Mouse (Mus musculus) adrenal gland, postnatal 10 days (tissue): ENCODE measurements at regions not wholly inside any gene's neighbourhood (a gene's known extent, or its start where the extent isn't known, plus 50 kb on each side); places are given as distances from the start of the nearest gene placed in this dataset.
"Not testable (repeated sequence)": the region's sequence is repeated elsewhere in the genome, so short reads cannot be mapped to it uniquely, and the experiment has no call there.

ENCODE experiments used
- DNase-seq: peaks from one replicate; pipeline ENCODE4 v3.0.0; 2021; ENCODE audit warnings: mixed read lengths

DNA sequence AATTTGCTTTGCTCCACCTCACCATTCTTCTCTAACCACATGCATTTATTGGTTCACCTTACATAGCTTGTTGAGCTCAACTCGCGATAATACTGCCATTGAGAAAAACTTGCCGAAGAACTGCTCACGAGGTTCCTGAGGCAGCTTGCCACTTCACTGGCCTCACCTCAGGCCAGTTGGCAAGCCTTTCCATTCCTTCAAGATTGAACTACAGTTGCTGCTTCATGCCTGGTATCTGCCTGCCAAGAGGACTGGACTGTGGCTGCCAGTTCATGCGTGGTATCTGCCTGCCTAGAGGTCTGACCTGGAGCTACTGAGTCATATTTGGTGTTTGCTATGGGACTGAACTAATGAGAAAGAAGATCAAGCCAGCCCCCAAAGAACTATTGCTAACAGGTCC is 420.9 kb downstream of the 1190002N15Rik start:
- DNase-seq: peak; percentile 38

GRCm38 (mm10) chr9:94107701-94108100 is 430.2 kb downstream of the 1190002N15Rik start:
- DNase-seq: not testable (repeated sequence)

DNA sequence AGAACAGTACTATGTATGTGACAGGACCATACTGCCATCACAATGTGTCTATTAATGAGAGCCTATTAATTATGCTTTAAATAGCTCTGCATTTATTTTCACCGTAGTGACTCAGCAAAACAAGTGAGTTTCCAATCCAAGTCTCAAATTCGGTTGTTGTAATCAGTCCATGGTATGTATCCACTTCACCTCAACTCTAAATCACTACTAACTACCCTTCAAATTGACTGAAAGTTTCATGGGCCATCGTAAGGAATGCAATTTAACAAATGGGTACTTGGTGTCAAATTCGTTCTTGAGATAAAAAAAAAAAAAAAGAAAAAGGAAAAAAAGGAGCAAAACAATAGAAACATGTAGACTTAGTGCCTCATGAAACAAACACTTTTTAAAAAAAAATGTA is 433.2 kb downstream of the 1190002N15Rik start:
- DNase-seq: no peak

DNA sequence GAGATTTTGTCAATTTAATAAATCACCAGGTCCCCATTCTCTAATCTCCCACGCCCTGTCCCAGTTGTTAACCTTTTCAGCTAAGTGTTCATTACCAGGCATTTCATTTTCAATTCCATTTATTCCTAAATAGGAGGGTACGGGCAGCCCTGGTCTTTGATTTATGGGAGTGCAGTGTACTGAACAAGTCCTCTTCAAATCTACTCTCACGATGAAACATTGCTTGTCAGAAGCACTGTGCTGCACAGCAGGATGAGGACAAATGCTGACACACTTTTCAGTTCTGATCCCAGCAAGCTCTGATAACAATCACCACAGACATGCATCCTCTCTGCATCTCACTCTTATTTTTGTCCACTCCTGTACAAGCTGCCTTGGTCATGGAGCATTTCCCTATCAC is 435.9 kb downstream of the 1190002N15Rik start:
- no peak for DNase-seq

- DNase-seq: no peak
Observed at GRCm38 (mm10) chr9:94094800-94095199, 443.1 kb downstream of the 1190002N15Rik start.

DNA sequence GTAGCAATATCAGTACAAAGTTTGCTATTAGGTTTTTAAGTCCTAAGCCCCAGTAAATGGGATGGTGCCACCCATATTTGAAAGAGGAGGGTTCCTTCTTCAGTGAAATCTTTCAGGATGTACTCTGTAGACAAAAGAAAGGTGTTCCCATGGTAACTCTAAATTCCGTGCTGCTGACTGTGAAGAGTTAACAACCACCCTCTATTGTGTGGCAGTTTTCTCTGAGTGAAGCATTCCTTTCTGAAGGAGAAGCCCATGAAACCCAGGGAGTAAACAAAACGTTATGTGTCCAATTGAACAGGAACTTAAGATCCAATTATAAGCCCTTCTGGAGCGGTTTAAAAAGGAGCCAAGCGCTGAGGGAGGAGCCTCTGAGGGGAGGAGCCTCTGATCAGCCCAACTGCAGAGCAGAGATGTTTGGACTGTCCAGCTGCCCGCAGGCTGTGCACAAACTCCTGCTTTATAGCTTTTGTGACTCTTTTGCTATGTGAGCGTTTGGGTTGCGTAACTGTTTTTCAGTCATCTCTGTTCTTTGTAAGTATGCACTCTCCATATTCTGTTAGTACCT is 446.1 kb downstream of the 1190002N15Rik start:
- no peak for DNase-seq

DNA sequence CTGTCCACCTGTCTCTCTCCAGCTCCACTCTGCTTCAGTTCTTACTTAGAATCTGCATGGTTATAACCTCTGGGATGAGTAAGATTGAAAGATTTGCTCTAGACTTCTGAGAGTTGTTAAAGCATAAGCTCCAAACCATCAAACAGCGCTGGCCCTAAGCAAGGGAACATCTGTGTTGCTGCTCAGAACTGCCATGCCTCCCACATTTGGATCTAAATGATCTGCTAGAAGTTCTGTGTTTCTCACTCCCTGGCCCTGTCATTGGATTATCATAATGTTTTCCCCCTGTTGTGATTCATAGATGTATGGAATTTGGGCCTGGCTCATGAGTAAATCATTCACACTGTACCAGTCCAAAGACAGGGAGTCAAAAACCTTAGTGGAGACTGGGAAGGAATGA is 448.1 kb downstream of the 1190002N15Rik start:
- no peak for DNase-seq

DNA sequence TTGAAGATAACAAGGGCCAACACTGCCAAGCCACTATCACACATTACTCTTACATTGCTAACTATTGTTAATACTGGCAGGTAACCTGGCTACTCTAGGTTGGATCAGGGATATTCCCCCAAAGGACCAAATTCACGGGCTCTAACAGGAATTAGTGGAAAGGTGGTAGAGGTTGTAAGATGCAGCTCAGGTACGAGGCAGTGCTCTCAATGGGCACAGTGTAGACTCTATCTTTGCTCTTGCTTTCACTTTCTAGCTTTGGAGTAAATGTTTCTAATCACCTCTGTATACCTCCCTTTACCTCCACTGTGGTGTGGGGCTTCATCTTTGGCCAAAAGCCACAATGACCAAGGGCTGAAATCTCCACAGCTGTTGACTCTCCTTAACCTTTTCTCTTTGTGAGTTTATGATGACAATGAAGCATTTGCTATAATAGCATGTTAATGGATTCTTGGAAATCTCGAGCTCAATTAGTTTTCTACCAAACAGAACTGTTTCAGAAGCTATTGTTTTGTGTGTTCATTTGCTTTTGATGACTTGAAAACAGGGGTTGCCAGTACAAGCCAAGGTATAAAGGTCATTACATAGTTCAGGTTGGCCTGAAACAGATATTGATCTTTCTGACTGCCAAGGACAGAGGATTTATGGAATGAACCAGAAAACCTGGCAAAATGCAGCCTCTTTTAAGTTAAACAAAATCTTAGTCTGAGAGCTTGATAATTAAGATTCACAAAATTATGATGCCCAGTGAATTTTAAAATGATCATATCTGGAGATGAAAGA is 454.1 kb downstream of the 1190002N15Rik start:
- no peak for DNase-seq

DNA sequence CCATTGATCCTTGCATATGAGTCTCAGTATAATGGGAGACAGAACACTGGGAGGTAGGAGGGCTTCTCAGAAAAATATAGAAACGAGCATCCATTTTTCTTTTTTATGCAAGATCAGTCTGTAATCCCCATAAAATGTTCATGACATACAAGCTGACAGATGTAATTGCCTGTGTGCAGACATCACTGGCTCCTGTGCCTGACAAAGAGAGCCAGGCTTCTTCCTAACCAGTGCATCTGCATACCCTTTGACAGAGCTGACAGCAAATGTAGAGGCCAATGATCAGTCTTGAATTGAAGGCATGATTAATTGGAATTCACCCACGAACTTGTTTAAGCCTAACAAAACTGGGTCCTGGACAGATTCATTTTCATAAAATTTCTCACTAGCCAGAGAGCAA is 463.0 kb downstream of the 1190002N15Rik start:
- DNase-seq: no peak

GRCm38 (mm10) chr9:94067121-94067520 is 470.8 kb downstream of the 1190002N15Rik start:
- DNase-seq: no peak

DNA sequence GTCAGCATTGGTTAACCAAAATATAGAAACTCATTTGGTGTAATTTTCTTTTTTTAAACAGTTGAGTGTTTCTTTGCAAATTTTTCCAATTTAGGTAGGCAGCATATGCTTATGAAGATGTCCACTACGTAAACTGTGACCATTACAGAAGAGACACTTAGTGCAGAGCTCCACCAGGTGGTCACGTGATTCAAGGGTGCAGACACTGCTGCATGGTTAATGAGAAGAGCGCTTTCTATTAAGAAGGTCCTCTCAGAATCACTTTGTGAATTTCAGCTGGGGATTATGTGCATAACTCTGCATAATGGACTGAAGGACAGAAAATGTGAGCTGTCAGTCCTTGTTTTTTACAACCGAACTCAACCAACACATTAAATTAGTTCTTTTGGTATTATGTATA is 484.7 kb downstream of the 1190002N15Rik start:
- no peak for DNase-seq

GRCm38 (mm10) chr9:94047845-94048244 is 490.0 kb downstream of the 1190002N15Rik start:
- no peak for DNase-seq

DNA sequence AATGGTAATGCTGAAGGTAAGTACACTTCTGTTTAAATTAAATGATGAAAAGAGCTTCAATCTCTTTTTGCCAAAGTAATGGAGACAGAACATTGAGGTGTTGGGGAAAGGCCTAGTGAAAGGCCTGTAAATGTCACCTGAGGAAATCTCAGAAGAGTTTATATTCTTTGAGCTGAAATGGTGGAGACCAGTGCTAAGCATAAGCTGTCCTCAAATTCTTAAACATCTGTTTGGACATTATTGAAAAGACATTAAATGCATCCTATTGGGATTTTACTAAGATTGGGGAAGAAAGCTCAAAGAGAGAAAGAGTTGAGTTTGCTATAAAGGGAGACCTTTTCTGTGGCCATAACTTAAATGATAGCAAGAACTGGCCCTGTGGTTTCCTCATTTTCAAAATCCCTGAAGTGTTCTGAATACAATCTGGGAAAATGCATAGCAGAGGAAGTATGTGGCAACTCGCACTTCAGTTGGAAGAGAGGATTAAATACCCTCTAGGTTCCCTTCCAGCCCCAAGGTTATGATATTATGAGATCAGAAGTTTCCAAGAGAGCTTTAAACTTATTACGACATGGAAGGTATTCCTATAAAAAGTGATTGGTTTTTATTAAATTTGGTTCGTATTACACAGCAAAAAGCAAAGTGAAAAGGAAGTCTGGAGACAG is 492.3 kb downstream of the 1190002N15Rik start:
- DNase-seq: no peak

DNA sequence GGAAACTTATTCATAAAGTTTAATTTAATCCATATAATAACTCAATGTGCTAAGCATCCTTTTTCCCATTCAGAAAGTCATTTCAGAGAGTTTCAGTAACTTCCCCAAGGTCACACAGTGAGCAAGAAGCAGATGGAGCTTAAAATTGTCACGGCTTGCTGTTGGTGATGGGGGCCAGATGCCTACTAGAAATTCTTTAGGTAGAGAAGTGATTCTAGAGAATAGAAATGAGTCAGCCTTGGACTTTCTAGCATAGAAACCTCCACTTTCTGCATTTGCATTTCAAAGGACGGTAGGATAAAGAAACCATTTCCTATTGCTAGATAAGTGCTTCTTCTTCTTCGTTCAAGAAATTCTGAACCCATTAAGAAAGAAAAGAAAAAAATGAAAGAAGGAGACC is 514.1 kb downstream of the 1190002N15Rik start:
- no peak for DNase-seq

- no peak for DNase-seq
Observed at GRCm38 (mm10) chr9:94021293-94021903, 516.5 kb downstream of the 1190002N15Rik start.

DNA sequence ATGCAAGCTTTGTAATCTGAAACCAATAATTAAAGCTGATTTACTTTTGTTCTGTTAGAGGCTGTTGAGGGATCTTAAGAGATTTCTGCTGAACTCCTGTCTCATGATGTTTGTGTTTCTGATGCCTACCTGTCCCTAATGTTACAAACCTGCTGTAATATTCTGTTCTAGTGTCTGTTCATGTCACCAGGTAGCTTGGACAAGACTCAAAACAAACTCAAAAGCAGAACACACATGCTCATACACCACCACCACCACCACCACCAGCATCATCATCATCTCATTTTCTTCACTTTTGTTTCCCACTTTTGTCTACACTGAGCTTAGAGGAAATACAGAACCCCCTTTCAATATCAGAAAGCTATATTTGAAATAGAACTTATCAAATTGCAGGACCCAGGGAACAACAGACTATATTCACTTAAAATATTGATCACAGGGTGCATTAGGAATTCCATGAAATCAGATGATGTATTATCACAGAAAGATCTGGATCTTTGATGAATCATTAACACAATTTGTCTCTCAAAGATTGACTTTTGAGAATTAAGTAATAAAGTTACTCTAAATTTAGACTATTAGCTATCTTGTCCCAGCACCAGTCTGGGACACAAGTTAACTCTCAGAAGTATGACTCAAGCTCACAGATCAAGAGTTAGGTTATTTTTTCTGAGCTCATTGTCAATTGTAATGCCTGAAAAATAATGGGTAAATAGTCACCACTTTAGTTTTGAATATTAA is 521.0 kb downstream of the 1190002N15Rik start:
- no peak for DNase-seq

DNA sequence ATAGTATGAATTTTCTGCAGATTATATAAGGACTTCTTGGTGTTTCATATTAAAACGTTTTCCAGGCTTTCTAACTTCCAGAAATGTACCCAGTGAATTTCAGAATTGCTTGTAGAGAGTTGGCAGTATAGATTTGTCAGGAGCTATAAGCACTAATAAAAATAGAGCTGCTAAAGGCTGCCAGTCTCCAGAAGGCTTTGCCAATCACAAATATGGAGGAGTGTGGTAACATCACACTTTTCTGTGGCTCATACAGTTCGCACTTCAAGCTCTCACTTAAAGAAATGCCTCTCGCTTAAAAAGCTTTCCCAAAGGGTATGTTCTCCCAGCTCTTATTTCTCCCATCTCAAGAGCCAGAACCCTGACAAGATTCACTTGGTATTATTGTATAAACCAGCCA is 545.7 kb downstream of the 1190002N15Rik start:
- DNase-seq: no peak

DNA sequence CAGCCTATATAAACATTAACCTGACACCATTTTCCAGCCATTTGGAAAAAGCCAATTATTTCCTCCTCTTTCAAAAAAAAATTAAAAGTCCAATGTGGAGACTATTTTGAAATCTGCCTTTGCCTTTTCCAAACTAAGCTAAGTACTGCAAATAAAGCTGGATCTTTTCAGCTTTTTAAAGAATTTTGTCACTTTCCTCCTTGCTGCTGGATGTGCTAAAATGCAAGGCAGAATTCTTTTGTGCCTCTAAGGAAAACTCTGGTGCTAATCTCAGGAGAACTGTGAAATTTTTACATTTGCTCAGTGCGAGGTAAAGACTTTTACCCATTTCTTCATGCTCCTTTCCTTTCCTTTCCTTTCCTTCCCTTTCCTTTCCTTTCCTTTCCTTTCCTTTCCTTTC is 546.7 kb downstream of the 1190002N15Rik start:
- DNase-seq: no peak

- DNase-seq: no peak
Observed at GRCm38 (mm10) chr9:93981136-93981535, 556.7 kb downstream of the 1190002N15Rik start.

- DNase-seq: peak; percentile 9
Observed at GRCm38 (mm10) chr9:93969691-93970284, 568.1 kb downstream of the 1190002N15Rik start.

DNA sequence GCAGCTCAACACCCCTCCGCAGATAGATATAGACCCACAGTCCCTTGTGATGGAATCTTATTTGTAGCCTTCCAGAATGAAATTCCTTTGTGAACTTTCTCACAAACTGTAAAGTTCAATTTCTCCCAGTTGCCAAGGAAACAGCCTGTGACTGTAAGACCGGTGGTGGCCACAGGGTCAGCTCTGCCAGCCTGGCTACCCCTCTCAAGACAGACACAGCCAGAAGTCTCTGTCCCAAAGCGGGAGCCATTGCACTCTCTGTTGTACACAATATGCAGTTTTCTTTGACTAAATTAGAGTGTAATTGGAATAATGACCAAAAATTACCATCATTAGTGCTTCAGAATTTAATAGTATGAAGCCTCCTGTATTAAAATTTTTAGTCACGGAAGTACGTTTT is 568.8 kb downstream of the 1190002N15Rik start:
- no peak for DNase-seq
